Mouse (Mus musculus) T-helper 2 cell (primary cell): Measurements from ENCODE around the gene 2410004B18Rik.

Source experiments
- in situ Hi-C: fragments of 300-600 bp; cut with MboI, MseI; formaldehyde crosslinking; loops from one replicate; pipeline ENCODE4 v1.15.1; 2025; ENCODE audit warnings: high pct_unique_total_duplicates

Gene 2410004B18Rik

GRCm38 (mm10) chr3:145937505-145938404 lies at the start of gene 2410004B18Rik:
Gene 2410004B18Rik, plus strand, starts transcription at chr3:145938014.
- in situ Hi-C loops, result loop anchor here (25.0 kb wide), 1 partner anchor 575 kb away; the partner anchor contains the start of gene Rpf1

- in situ Hi-C loops, result no loop called here
Observed at GRCm38 (mm10) chr3:145890346-145891132, 47.3 kb upstream of the 2410004B18Rik start.

- in situ Hi-C loops, result no loop called here
Observed at GRCm38 (mm10) chr3:145892451-145892850, 45.4 kb upstream of the 2410004B18Rik start.

GRCm38 (mm10) chr3:145894131-145894530 lies 43.7 kb upstream of the 2410004B18Rik start:
- in situ Hi-C loops, result no loop called here

GRCm38 (mm10) chr3:145897749-145898148 lies 40.1 kb upstream of the 2410004B18Rik start:
- in situ Hi-C loops, result no loop called here

- in situ Hi-C loops, result loop anchor here (25.0 kb wide), 1 partner anchor 788 kb away; the partner anchor contains the start of gene Odf2l
Observed at GRCm38 (mm10) chr3:145899832-145900231, 38.0 kb upstream of the 2410004B18Rik start.

GRCm38 (mm10) chr3:145903530-145903929 lies 34.3 kb upstream of the 2410004B18Rik start:
- in situ Hi-C loops, result loop anchor here (25.0 kb wide), 1 partner anchor 791 kb away; the partner anchor contains the start of gene Odf2l

- in situ Hi-C loops, result loop anchor here (25.0 kb wide), 1 partner anchor 793 kb away; the partner anchor contains the start of gene Odf2l
Observed at GRCm38 (mm10) chr3:145904850-145905776, 32.7 kb upstream of the 2410004B18Rik start.

- in situ Hi-C loops, result loop anchor here (25.0 kb wide), 1 partner anchor 794 kb away; the partner anchor contains the start of gene Odf2l
Observed at GRCm38 (mm10) chr3:145906582-145906981, 31.2 kb upstream of the 2410004B18Rik start.

GRCm38 (mm10) chr3:145912512-145912911 lies 25.3 kb upstream of the 2410004B18Rik start:
- in situ Hi-C loops, result loop anchor here (10.0 to 25.0 kb wide), 2 partner anchors 298 to 800 kb away; partner anchors contain the start of gene Odf2l

- in situ Hi-C loops, result loop anchor here (10.0 to 25.0 kb wide), 2 partner anchors 298 to 801 kb away; partner anchors contain the start of gene Odf2l
Observed at GRCm38 (mm10) chr3:145913263-145913662, 24.6 kb upstream of the 2410004B18Rik start.

- in situ Hi-C loops, result loop anchor here (10.0 to 25.0 kb wide), 2 partner anchors 299 to 802 kb away; partner anchors contain the start of gene Odf2l
Observed at GRCm38 (mm10) chr3:145913942-145914341, 23.9 kb upstream of the 2410004B18Rik start.

- in situ Hi-C loops, result loop anchor here (5.0 to 25.0 kb wide), 3 partner anchors 302 to 804 kb away; partner anchors contain the start of gene Odf2l
Observed at GRCm38 (mm10) chr3:145916374-145916773, 21.4 kb upstream of the 2410004B18Rik start.

- in situ Hi-C loops, result loop anchor here (5.0 to 25.0 kb wide), 3 partner anchors 302 to 805 kb away; partner anchors contain the start of gene Odf2l
Observed at GRCm38 (mm10) chr3:145916826-145917225, 21.0 kb upstream of the 2410004B18Rik start.

- in situ Hi-C loops, result loop anchor here (25.0 kb wide), 1 partner anchor 810 kb away; the partner anchor contains the start of gene Odf2l
Observed at GRCm38 (mm10) chr3:145922019-145922854, 15.6 kb upstream of the 2410004B18Rik start, which contains the start of gene Bcl10. Gene Bcl10, plus strand, starts transcription at chr3:145922804.

GRCm38 (mm10) chr3:145922971-145923370 lies 14.8 kb upstream of the 2410004B18Rik start:
- in situ Hi-C loops, result loop anchor here (25.0 kb wide), 1 partner anchor 811 kb away; the partner anchor contains the start of gene Odf2l

- in situ Hi-C loops, result loop anchor here (25.0 kb wide), 1 partner anchor 812 kb away; the partner anchor contains the start of gene Odf2l
Observed at GRCm38 (mm10) chr3:145923874-145924577, 13.8 kb upstream of the 2410004B18Rik start.

GRCm38 (mm10) chr3:145924649-145925337 lies 13.0 kb upstream of the 2410004B18Rik start:
- in situ Hi-C loops, result loop anchor here (25.0 kb wide), 2 partner anchors 588 to 812 kb away; partner anchors contain the start of genes Odf2l and Rpf1
